Mouse (Mus musculus): ENCODE measurements around the gene Aox2. TPM values are rescaled to one million over a fixed set of nuclear protein-coding genes. Genes with fewer than 3 reads are reported as not detected.
A peak's percentile ranks its signal among the peaks of the same experiment; 100 is the strongest.

Gene Aox2
- polyA plus RNA-seq, 1 experiment from 2014 or later: not detected

DNA sequence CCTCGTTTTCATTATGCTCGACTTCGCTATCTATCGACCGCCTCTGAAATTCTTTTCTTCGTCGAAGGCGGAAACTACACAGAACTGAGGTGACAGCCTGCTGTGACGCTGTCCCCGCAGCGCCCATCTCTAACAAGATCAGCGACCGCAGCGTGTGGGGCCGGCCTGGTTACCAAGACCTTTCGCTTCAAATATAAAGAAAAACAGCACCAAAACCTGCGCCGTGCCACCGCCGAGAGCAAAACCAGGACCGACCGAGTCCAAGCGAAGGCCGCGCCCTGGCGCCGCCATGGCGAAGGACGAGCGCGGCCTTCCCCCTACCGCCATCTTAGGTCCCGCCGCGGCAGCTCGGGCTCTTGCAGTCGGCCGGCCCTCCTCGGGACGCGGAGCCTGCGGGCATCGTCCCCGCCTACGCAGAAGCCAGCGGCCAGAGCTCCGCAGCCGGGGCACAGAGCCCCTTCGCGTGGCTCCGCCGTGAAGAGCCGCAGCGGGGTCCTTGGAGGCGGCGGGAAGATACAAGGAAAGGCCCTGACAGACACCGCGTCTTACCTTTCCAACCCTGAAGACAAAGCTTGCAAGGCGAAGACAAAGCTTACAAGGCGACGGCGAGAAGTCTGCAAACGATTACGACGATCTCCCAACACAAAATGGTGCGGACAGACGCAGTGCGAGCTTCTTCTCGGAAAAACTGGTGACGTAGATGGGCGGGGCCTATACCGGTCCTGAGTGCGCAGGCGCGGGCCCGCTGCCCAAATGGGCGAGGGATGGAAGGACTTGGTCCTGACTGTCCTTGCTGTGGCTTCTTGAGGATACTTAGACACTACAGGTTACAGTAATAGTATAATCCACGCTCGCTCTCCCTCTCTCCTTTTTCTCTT is 145.5 kb downstream of the Aox2 start, which contains the start of gene Clk1:
Gene Clk1 (minus strand): TSS at position 696 of the 878 bp plus-strand sequence.
- peak within 1 kb of the TSS; percentile 100 for H3K27ac ChIP-seq (ENCODE audit: low read depth, low read length)
- H3K9ac ChIP-seq (ENCODE audit: low read depth, low read length): peak within 1 kb of the TSS; percentile 100
- H3K4me3 ChIP-seq (ENCODE audit: low read depth, low read length): peak within 1 kb of the TSS; percentile 100
- ATAC-seq (replicated peaks; ENCODE audit: low FRiP score): peak; percentile 89
- peak; percentile 85 for DNase-seq (ENCODE audit: low spot score)
- no peaks in the 10 kb centered on the region for H3K27me3 ChIP-seq (replicated peaks; ENCODE audit: control insufficient read depth, insufficient read depth, low read length)
- peak within 1 kb of the TSS; percentile 63 for H3K4me2 ChIP-seq
- peaks cover 24% of the 10 kb centered on the region for H3K36me3 ChIP-seq (ENCODE audit: control insufficient read depth, insufficient read depth, low read length)
- no peaks in the 10 kb centered on the region for H3K9me3 ChIP-seq (ENCODE audit: control insufficient read depth, low read length)
- WGBS: under 1% methylated on average over 79 of the region's 79 CpGs
- H3K4me1 ChIP-seq (replicated peaks; ENCODE audit: control insufficient read depth, insufficient read depth, low read length): peaks cover 9% of the 10 kb centered on the region

DNA sequence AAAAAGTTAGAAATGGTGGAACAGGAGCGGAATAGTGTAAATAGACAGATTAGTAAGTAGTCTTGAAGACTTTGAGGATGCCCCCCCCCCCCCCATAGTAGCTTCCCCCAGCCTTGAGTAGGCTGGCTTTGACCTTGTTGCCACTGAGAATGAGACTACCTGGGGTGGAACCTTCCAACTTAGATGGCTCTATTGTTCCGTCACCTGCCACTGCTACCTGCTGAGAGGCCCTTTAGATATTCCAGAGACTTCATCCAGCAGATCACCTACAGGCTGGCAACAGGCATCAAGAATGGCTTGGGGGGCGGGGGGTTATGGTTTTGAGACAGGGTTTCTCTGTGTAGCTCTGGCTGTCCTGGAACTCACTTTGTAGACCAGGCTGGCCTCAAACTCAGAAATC is 146.4 kb downstream of the Aox2 start:
- Histone ChIP-seq H3K9me3 (ENCODE audit: control insufficient read depth, low read length) (no peaks in the 10 kb centered on the region), H3K4me2 (no peak overlapping the region), H3K27ac (ENCODE audit: low read depth, low read length) (no peak overlapping the region; the same call in 1 of the 2 replicates), H3K4me3 (ENCODE audit: low read depth, low read length) (no peak overlapping the region), H3K9ac (ENCODE audit: low read depth, low read length) (no peak overlapping the region), H3K36me3 (ENCODE audit: control insufficient read depth, insufficient read depth, low read length) (peaks cover 15% of the 10 kb centered on the region), H3K27me3 (replicated peaks; ENCODE audit: control insufficient read depth, insufficient read depth, low read length) (no peaks in the 10 kb centered on the region), H3K4me1 (replicated peaks; ENCODE audit: control insufficient read depth, insufficient read depth, low read length) (peaks cover 9% of the 10 kb centered on the region)
- 87% methylated on average over 3 of the region's 3 CpGs for WGBS
- DNase-seq (ENCODE audit: low spot score) (no peak), ATAC-seq (replicated peaks; ENCODE audit: low FRiP score) (no peak)

Other genes starting within 250 kb of the Aox2 start
- gene Aox1, start 248.4 kb upstream of the Aox2 start, polyA plus RNA-seq (2014; fragmentation: Nextera tagmentation; extraction: Ambion mirVana): 0.05 and 0.07 TPM in 2 replicates
- gene Aox3, start 165.2 kb upstream of the Aox2 start, polyA plus RNA-seq (2014; fragmentation: Nextera tagmentation; extraction: Ambion mirVana): not detected in 2 replicates
- gene Aox4, start 67.9 kb upstream of the Aox2 start, polyA plus RNA-seq (2014; fragmentation: Nextera tagmentation; extraction: Ambion mirVana): 1.7 and 2.3 TPM in 2 replicates
- gene Bzw1, start 114.6 kb downstream of the Aox2 start, polyA plus RNA-seq (2014; fragmentation: Nextera tagmentation; extraction: Ambion mirVana): 344 and 399 TPM in 2 replicates
- gene Clk1, start 145.7 kb downstream of the Aox2 start, polyA plus RNA-seq (2014; fragmentation: Nextera tagmentation; extraction: Ambion mirVana): 124 and 129 TPM in 2 replicates
- 44.0 and 45.0 TPM in 2 replicates for gene Nif3l1, start 166.8 kb downstream of the Aox2 start, polyA plus RNA-seq (2014; fragmentation: Nextera tagmentation; extraction: Ambion mirVana)
- gene Ppil3, start 167.2 kb downstream of the Aox2 start, polyA plus RNA-seq (2014; fragmentation: Nextera tagmentation; extraction: Ambion mirVana): 58.6 and 62.8 TPM in 2 replicates
- gene Orc2, start 226.8 kb downstream of the Aox2 start, polyA plus RNA-seq (2014; fragmentation: Nextera tagmentation; extraction: Ambion mirVana): 73.4 and 88.3 TPM in 2 replicates